Mouse (Mus musculus) forebrain, postnatal 0 days (tissue): ENCODE measurements at regions not wholly inside any gene's neighbourhood (a gene's known extent, or its start where the extent isn't known, plus 50 kb on each side); places are given as distances from the start of the nearest gene placed in this dataset.
A peak's percentile ranks its signal among the peaks of the same experiment; 100 is the strongest.

Experiments
- ATAC-seq: fragments of 200-750 bp; cut with Nextera tagmentation; 2 replicates; pipeline ENCODE4 v1.8.0; 2017; ENCODE audit warnings: mild to moderate bottlenecking, moderate library complexity
- DNase-seq: peaks from one replicate; pipeline ENCODE4 v3.0.0-alpha.2; 2015
- H3K27ac ChIP-seq: fragments of 300-500 bp; sonication (generic); 2 replicates; pipeline ENCODE4 v1.5.1; 2014; ENCODE audit warnings: low read depth, mild to moderate bottlenecking, antibody characterized with exemption, low read length, moderate library complexity, mixed read lengths
- H3K27me3 ChIP-seq: fragments of 300-500 bp; sonication (generic); 2 replicates; pipeline ENCODE4 v1.6.1; 2014; ENCODE audit warnings: mild to moderate bottlenecking, low read length, mixed read lengths; ENCODE audit not compliant: insufficient read depth
- H3K36me3 ChIP-seq: fragments of 300-500 bp; sonication (generic); 2 replicates; pipeline ENCODE4 v1.6.1; 2014; ENCODE audit warnings: mild to moderate bottlenecking, moderate library complexity; ENCODE audit not compliant: insufficient read depth
- H3K4me1 ChIP-seq: fragments of 300-500 bp; sonication (generic); 2 replicates; pipeline ENCODE4 v1.6.1; 2014; ENCODE audit warnings: antibody characterized with exemption; ENCODE audit not compliant: insufficient read depth
- H3K4me2 ChIP-seq: fragments of 300-500 bp; sonication (generic); 2 replicates; pipeline ENCODE4 v1.6.1; 2014; ENCODE audit warnings: low read depth, mild to moderate bottlenecking, moderate library complexity
- H3K4me3 ChIP-seq: fragments of 300-500 bp; sonication (generic); 2 replicates; pipeline ENCODE4 v1.5.1; 2014; ENCODE audit warnings: low read depth, low read length, mixed read lengths
- H3K9ac ChIP-seq: fragments of 300-500 bp; sonication (generic); 2 replicates; pipeline ENCODE4 v1.6.1; 2014; ENCODE audit warnings: mild to moderate bottlenecking
- H3K9me3 ChIP-seq: fragments of 300-500 bp; sonication (generic); 2 replicates; pipeline ENCODE4 v1.6.1; 2016; ENCODE audit warnings: low read length
- CTCF ChIP-seq: sonication (generic); IDR thresholded peaks from 2 replicates; pipeline ENCODE4 v1.5.1; 2016; ENCODE audit warnings: antibody characterized with exemption, control low read depth, low read depth
- WGBS: fragments of 180-500 bp; shearing (Covaris S2); extraction: QIAGEN DNeasy Blood & Tissue Kit; methylation state at CpG from one replicate; pipeline ENCODE4 v1.1.7; 2014; 5-methylcytosine and 5-hydroxymethylcytosine counted together

- no peak overlapping the region for H3K4me2 ChIP-seq
- ATAC-seq: no peak
- no peaks in the 10 kb centered on the region for H3K9me3 ChIP-seq
- H3K27me3 ChIP-seq: no peaks in the 10 kb centered on the region
- H3K27ac ChIP-seq: no peak overlapping the region
- no peaks in the 10 kb centered on the region for H3K4me1 ChIP-seq
- no peak overlapping the region for H3K9ac ChIP-seq
- no peak for TF ChIP-seq CTCF
- no peak for DNase-seq
- 83% methylated on average over 1 of the region's 1 CpGs for WGBS
- no peaks in the 10 kb centered on the region for H3K36me3 ChIP-seq
- H3K4me3 ChIP-seq: no peak overlapping the region
These were observed 539.1 kb upstream of the Marcks start for GRCm38 (mm10) chr10:37677826-37678225.

DNA sequence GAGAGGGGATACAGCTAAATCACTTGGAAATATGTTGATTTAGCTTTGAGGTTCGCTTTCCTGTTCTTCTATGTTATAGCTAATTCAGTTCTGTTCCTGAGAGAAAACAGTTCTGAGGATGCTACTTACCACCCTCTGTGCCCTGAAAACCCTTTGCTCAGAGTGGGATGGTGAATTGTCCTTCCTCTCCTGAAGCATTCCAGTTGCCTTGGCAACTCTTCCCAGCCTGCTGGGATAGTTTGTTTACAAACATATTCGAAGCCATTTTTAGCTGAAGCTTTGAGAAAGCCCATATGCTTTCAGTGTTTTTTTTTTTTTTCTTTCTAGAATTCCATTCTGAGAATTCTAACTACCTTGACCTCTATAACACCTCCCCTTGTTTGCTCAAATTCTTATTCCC lies 530.1 kb upstream of the Marcks start:
- peak; percentile 33 for DNase-seq
- Histone ChIP-seq H3K4me3 (no peak overlapping the region), H3K27ac (no peak overlapping the region), H3K9me3 (no peaks in the 10 kb centered on the region), H3K9ac (no peak overlapping the region), H3K27me3 (no peaks in the 10 kb centered on the region), H3K4me2 (no peak overlapping the region), H3K36me3 (no peaks in the 10 kb centered on the region), H3K4me1 (0 out of 2 replicates have a peak, but pooled peaks cover 3% of the 10 kb centered on the region)
- TF ChIP-seq CTCF: no peak
- WGBS: 34% methylated on average over 2 of the region's 2 CpGs
- ATAC-seq: 0 out of 2 replicates have a peak, but pooled peaks have one; percentile 32

- H3K36me3 ChIP-seq: no peaks in the 10 kb centered on the region
- H3K4me2 ChIP-seq: no peak overlapping the region
- TF ChIP-seq CTCF: no peak
- H3K27ac ChIP-seq: no peak overlapping the region
- DNase-seq: no peak
- 22% methylated on average over 7 of the region's 7 CpGs for WGBS
- H3K4me3 ChIP-seq: no peak overlapping the region
- H3K9me3 ChIP-seq: no peaks in the 10 kb centered on the region
- 0 out of 2 replicates have a peak, but pooled peaks cover 3% of the 10 kb centered on the region for H3K4me1 ChIP-seq
- no peaks in the 10 kb centered on the region for H3K27me3 ChIP-seq
- H3K9ac ChIP-seq: no peak overlapping the region
- no peak for ATAC-seq
These were observed 528.5 kb upstream of the Marcks start for GRCm38 (mm10) chr10:37667031-37667745.

DNA sequence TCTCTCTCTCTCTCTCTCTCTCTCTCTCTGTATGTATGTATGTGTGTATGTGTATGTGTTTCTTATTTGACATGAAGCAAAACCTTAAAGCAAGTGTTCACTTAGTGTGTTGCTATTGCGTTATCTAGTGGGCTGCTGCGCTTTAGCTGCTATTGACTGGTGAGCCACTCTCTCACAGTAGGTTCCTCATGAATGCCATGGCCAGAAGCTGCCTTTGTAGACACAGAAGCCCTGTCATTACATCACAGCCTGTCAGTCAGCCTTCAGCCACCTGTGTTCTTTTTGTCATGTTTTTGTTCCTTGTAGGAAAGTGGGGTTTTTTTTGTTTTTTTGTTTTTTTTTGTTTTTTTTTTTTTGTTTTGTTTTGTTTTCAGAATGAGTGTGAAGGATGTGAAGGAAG lies 527.8 kb upstream of the Marcks start:
- no peaks in the 10 kb centered on the region for H3K9me3 ChIP-seq
- no peak overlapping the region for H3K27ac ChIP-seq
- ATAC-seq (no peak), DNase-seq (no peak)
- no peaks in the 10 kb centered on the region for H3K27me3 ChIP-seq
- TF ChIP-seq CTCF: no peak
- WGBS: 50% methylated on average over 2 of the region's 2 CpGs
- H3K4me3 ChIP-seq: no peak overlapping the region
- no peak overlapping the region for H3K4me2 ChIP-seq
- no peak overlapping the region for H3K9ac ChIP-seq
- 0 out of 2 replicates have a peak, but pooled peaks cover 3% of the 10 kb centered on the region for H3K4me1 ChIP-seq
- no peaks in the 10 kb centered on the region for H3K36me3 ChIP-seq

DNA sequence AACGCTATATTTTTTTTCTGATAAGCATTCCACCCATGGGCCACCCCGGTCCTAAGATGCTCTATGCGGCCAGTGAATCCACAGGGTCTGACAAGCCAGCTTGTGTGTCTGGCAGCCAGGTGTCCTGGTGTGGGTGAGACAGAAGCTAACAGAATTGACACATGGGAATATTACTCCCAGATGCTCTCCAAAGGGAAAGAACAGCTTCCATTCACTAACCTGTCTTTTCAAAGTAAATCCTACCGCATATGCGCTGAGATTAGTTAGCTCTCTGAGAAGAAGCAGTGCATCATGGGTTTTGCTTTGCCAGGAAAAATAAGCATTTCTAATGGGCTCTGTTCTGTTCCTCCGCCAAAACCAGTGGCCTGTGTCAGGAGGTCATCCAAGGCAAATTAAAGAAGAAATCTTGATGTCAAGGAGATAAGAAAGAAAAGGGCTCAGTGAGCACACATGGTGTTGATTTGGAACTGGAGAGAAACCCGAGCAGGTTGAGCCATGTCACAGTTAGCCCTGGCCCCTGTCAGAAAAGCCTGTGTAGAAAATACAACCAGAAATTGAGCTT lies 498.4 kb upstream of the Marcks start:
- TF ChIP-seq CTCF: no peak
- WGBS: 70% methylated on average over 7 of the region's 7 CpGs
- H3K4me1 ChIP-seq: no peaks in the 10 kb centered on the region; the same call in 1 of the 2 replicates
- no peak for DNase-seq
- no peak overlapping the region for H3K9ac ChIP-seq
- no peak overlapping the region for H3K27ac ChIP-seq
- no peaks in the 10 kb centered on the region for H3K36me3 ChIP-seq
- ATAC-seq: no peak
- no peak overlapping the region for H3K4me2 ChIP-seq
- H3K4me3 ChIP-seq: no peak overlapping the region
- no peaks in the 10 kb centered on the region for H3K27me3 ChIP-seq
- H3K9me3 ChIP-seq: no peaks in the 10 kb centered on the region

- Histone ChIP-seq H3K27ac (no peak overlapping the region), H3K4me2 (no peak overlapping the region), H3K36me3 (no peaks in the 10 kb centered on the region), H3K27me3 (no peaks in the 10 kb centered on the region), H3K9me3 (no peaks in the 10 kb centered on the region), H3K4me1 (no peaks in the 10 kb centered on the region; the same call in 1 of the 2 replicates), H3K9ac (no peak overlapping the region), H3K4me3 (no peak overlapping the region)
- WGBS: 77% methylated on average over 4 of the region's 4 CpGs
- TF ChIP-seq CTCF: no peak
- DNase-seq (no peak), ATAC-seq (no peak)
These were observed 497.7 kb upstream of the Marcks start for GRCm38 (mm10) chr10:37636421-37636820.

GRCm38 (mm10) chr10:37630403-37630802 lies 491.7 kb upstream of the Marcks start:
- no peak overlapping the region for H3K4me2 ChIP-seq
- H3K4me1 ChIP-seq: no peaks in the 10 kb centered on the region
- H3K9ac ChIP-seq: no peak overlapping the region
- ATAC-seq: no peak
- H3K9me3 ChIP-seq: no peaks in the 10 kb centered on the region
- no peak for TF ChIP-seq CTCF
- no peaks in the 10 kb centered on the region for H3K27me3 ChIP-seq
- 100% methylated on average over 1 of the region's 1 CpGs for WGBS
- no peak overlapping the region for H3K4me3 ChIP-seq
- no peak for DNase-seq
- H3K27ac ChIP-seq: no peak overlapping the region
- H3K36me3 ChIP-seq: no peaks in the 10 kb centered on the region
